In the genomic region with DNA sequence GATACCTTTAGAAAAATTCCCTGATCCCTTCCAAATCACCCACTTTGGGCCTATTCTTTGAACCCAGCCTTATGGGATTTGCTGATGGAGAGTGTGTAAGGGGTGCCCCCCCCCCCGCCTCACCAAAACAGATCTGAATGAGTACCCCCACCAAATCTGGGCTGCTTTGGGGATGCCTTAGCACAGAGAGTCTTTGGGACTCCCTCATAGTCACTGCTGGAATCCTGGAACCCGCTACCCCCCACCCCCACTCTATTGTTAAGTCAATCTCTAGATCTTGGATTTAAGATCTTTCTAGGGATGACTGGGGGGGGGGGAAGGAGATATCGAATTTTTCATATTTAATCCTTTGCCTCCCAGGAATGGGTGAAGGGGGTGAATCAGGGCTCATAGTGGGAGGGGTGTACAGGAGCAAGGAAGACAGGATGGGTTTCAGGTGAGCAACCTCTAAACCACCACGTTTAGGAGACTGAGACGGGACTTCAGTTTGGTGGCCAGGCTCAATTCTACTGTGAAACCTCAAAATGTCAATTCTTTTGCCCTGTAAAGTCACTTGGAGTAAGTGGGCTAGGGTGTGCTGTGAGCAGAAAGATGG, we compare ENCODE assay signal across 15 mouse cellular contexts. TPM values are rescaled to one million over a fixed set of nuclear protein-coding genes. Genes with fewer than 3 reads are reported as not detected.
A peak's percentile ranks its signal among the peaks of the same experiment; 100 is the strongest.
DNase-seq lines count a peak whose midpoint lies in the region; ATAC-seq lines count a peak whose summit lies in the region.
"Had no signal": no experiment of that assay in that cellular context is flagged by ENCODE, and none has a peak within 500 bp of the region (broad histone marks: within the 10 kb centered on the region; RNA-seq: fewer than 3 reads in every experiment).

No protein-coding gene starts in this region.

- no peaks in the 10 kb centered on the region for H3K36me3 ChIP-seq in embryonic facial prominence, embryonic 11.5 days (replicated peaks; ENCODE audit: control insufficient read depth, insufficient read depth, low read depth, low read length)
- 0 out of 2 replicates have a peak, but pooled peaks cover 4% of the 10 kb centered on the region for H3K36me3 ChIP-seq in hindbrain, embryonic 11.5 days (ENCODE audit: control insufficient read depth, insufficient read depth, low read length)
- peaks cover 10% of the 10 kb centered on the region for H3K36me3 ChIP-seq in midbrain, embryonic 14.5 days (ENCODE audit: control insufficient read depth, insufficient read depth, low read length)
- H3K36me3 ChIP-seq: liver, embryonic 15.5 days had no signal

- peaks cover 11% of the 10 kb centered on the region for H3K4me1 ChIP-seq in embryonic facial prominence, embryonic 11.5 days (ENCODE audit: control insufficient read depth, insufficient read depth, low read length)
- H3K4me1 ChIP-seq in hindbrain, embryonic 11.5 days (replicated peaks; ENCODE audit: control insufficient read depth, insufficient read depth, low read length), result peaks cover 2% of the 10 kb centered on the region; the same call in 1 of the 2 replicates
- peaks cover 40% of the 10 kb centered on the region for H3K4me1 ChIP-seq in midbrain, embryonic 14.5 days (ENCODE audit: control insufficient read depth, insufficient read depth, low read length)

- H3K9ac ChIP-seq in embryonic facial prominence, embryonic 11.5 days (replicated peaks; ENCODE audit: low read length), result no peak overlapping the region
- H3K9ac ChIP-seq in hindbrain, embryonic 11.5 days (ENCODE audit: low read depth, low read length), result peak overlapping the region; percentile 99
- peak overlapping the region; percentile 98 for H3K9ac ChIP-seq in midbrain, embryonic 14.5 days (replicated peaks; ENCODE audit: low read length)
- H3K9ac ChIP-seq: liver, embryonic 15.5 days had no signal

- peak overlapping the region; percentile 7; the same call in 1 of the 2 replicates for H3K4me3 ChIP-seq in embryonic facial prominence, embryonic 11.5 days (ENCODE audit: low read depth, low read length)
- H3K4me3 ChIP-seq in hindbrain, embryonic 11.5 days (ENCODE audit: low read depth, low read length), result peak overlapping the region; percentile 90
- peak overlapping the region; percentile 82 for H3K4me3 ChIP-seq in midbrain, embryonic 14.5 days (replicated peaks; ENCODE audit: low read depth, low read length)
- H3K4me3 ChIP-seq: liver, embryonic 15.5 days had no signal

- no peak for ATAC-seq in embryonic facial prominence, embryonic 11.5 days (replicated peaks; ENCODE audit: insufficient number of reproducible peaks, low FRiP score, low TSS enrichment, low read depth)
- ATAC-seq in hindbrain, embryonic 11.5 days (ENCODE audit: low FRiP score), result no peak
- no peak for ATAC-seq in midbrain, embryonic 14.5 days (ENCODE audit: low FRiP score, low TSS enrichment)
- ATAC-seq: Patski had no signal

- no peak overlapping the region for H3K27ac ChIP-seq in embryonic facial prominence, embryonic 11.5 days (replicated peaks; ENCODE audit: low read depth, low read length)
- peak overlapping the region; percentile 93 for H3K27ac ChIP-seq in hindbrain, embryonic 11.5 days (ENCODE audit: low read depth, low read length)
- peak overlapping the region; percentile 94 for H3K27ac ChIP-seq in midbrain, embryonic 14.5 days (replicated peaks; ENCODE audit: low read depth, low read length)
- H3K27ac ChIP-seq: liver, embryonic 15.5 days had no signal

- peak; percentile 15 for DNase-seq in cerebellum, adult 11 months
- no peak for DNase-seq in cerebellum, postnatal 4 days (ENCODE audit: low spot score in 2 of 2)
- DNase-seq in embryonic facial prominence, embryonic 11.5 days (ENCODE audit: low spot score), result no peak
- peak; percentile 43 for DNase-seq in hindbrain, embryonic 11.5 days (ENCODE audit: low spot score)
- DNase-seq in midbrain, embryonic 14.5 days, result peak; percentile 39
- no peak for DNase-seq in gastrocnemius, postnatal 36 days
- no peak for DNase-seq in gastrocnemius, postnatal 14 days
- DNase-seq in right cerebral cortex, adult 18-20 months, result no peak
- DNase-seq: heart, postnatal 4 days; kidney, adult 9 months; layer of hippocampus, adult 9-11 months; lung, postnatal 36 days; thymus, adult 18-20 months had no signal

- WGBS in embryonic facial prominence, embryonic 11.5 days, result under 1% methylated on average over 5 of the region's 5 CpGs
- WGBS in hindbrain, embryonic 11.5 days, result 7% methylated on average over 5 of the region's 5 CpGs
- WGBS in midbrain, embryonic 14.5 days, result 4% methylated on average over 5 of the region's 5 CpGs

- intact Hi-C loops in gastrocnemius, postnatal 36 days (cut with DNase I), result no loop called here
- intact Hi-C loops in gastrocnemius, postnatal 14 days (cut with DNase I; ENCODE audit: low total_unique reads), result loop anchor here (5.0 kb wide), 1 partner anchor 34 kb away; no protein-coding TSS in a partner anchor

- peaks cover 95% of the 10 kb centered on the region for H3K27me3 ChIP-seq in embryonic facial prominence, embryonic 11.5 days (ENCODE audit: control insufficient read depth, insufficient read depth, low read length)
- H3K27me3 ChIP-seq in hindbrain, embryonic 11.5 days (ENCODE audit: control insufficient read depth, insufficient read depth, low read length), result peaks cover 57% of the 10 kb centered on the region
- peaks cover 9% of the 10 kb centered on the region; the same call in 1 of the 2 replicates for H3K27me3 ChIP-seq in midbrain, embryonic 14.5 days (ENCODE audit: control insufficient read depth, insufficient read depth, low read length)

- no peaks in the 10 kb centered on the region for H3K9me3 ChIP-seq in embryonic facial prominence, embryonic 11.5 days (replicated peaks; ENCODE audit: control insufficient read depth, low read length)
- H3K9me3 ChIP-seq in hindbrain, embryonic 11.5 days (ENCODE audit: control insufficient read depth, low read length), result no peaks in the 10 kb centered on the region
- no peaks in the 10 kb centered on the region for H3K9me3 ChIP-seq in midbrain, embryonic 14.5 days (ENCODE audit: control insufficient read depth, low read length)
- H3K9me3 ChIP-seq: liver, embryonic 15.5 days had no signal

- no peak overlapping the region for H3K4me2 ChIP-seq in embryonic facial prominence, embryonic 11.5 days (ENCODE audit: low read depth, low read length)
- H3K4me2 ChIP-seq in hindbrain, embryonic 11.5 days (replicated peaks; ENCODE audit: low read depth, low read length), result peak overlapping the region; percentile 96
- peak overlapping the region; percentile 73 for H3K4me2 ChIP-seq in midbrain, embryonic 14.5 days (ENCODE audit: low read length)

RNA-seq across cellular contexts. Expression of gene Polg, which starts 37.6 kb away (rescaled TPM):
- 19.7 and 21.3 TPM in 2 replicates for polyA plus RNA-seq in embryonic facial prominence, embryonic 11.5 days (2014; fragmentation: Nextera tagmentation; extraction: Ambion mirVana)
- polyA plus RNA-seq in hindbrain, embryonic 11.5 days (2014; fragmentation: Nextera tagmentation; extraction: Ambion mirVana), result 22.5 and 26.3 TPM in 2 replicates
- 20.2 and 24.7 TPM in 2 replicates for polyA plus RNA-seq in midbrain, embryonic 14.5 days (2014; fragmentation: Nextera tagmentation; extraction: Ambion mirVana)
- 10 to 100 TPM; 30.6 to 34.2 TPM for total RNA-seq in gastrocnemius, postnatal 36 days (2021)
- 10 to 100 TPM; 28.8 to 33.0 TPM for total RNA-seq in gastrocnemius, postnatal 14 days (2021)

Comparison
In these comparisons a context has a peak if more than half of its experiments do, and no peak if none do; other contexts are left out.
1. DNase-seq: peak in cerebellum, adult 11 months (single experiment), hindbrain, embryonic 11.5 days (single experiment) and midbrain, embryonic 14.5 days (single experiment); none in cerebellum, postnatal 4 days (0 of 2), embryonic facial prominence, embryonic 11.5 days (single experiment), gastrocnemius, postnatal 36 days (0 of 2), gastrocnemius, postnatal 14 days (single experiment) and right cerebral cortex, adult 18-20 months (single experiment).
2. H3K4me3 ChIP-seq: peak in every context shown above with its lines; median percentile 90 in hindbrain, embryonic 11.5 days; 82 in midbrain, embryonic 14.5 days; 7 in embryonic facial prominence, embryonic 11.5 days.